Mouse (Mus musculus): Measurements from ENCODE around the gene Ahnak. TPM values are rescaled to one million over a fixed set of nuclear protein-coding genes. Genes with fewer than 3 reads are reported as not detected.

Gene Ahnak
- total and polyA plus RNA-seq, 2 experiments = 1.2 to 10.9 TPM

DNA sequence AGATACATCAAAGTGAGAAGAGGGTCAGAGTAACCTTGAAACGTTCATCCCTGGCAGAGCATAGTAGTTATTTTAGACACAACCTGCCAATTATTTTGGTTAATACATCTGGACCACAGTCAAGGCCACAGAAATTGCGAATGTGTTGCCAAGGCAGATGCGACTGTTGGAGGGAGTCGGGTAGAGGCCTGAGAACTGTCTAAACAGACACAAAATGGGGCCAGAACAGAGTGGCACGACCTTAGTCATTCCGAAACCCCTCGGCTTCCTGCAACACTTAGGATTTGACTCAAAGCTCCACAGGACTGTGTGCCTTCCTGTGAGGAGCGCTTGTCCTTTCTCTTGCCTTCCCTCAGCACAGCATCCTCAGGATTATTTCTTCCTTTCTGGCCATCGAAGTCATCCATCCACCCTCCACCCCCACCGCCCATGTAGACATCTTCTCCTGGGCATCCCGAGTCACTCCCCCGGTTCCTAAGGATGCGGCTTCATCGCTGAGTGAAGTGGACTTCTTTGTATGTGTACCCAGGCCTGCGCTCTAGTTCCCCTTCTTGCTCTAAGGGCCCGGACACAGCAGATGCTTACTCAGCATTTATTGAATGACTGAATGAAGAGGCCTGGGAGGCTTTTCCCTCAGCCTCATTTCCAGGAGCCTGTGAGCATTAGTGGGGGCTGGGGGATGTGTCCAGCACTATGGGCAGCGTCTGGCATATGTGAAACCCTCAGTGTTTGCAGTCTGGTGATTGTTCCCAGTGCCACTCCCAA, 111.4 kb downstream of the Ahnak start:
- Histone ChIP-seq H3K9ac (ENCODE audit: low read depth, low read length) (no peak overlapping the region), H3K27ac (replicated peaks; ENCODE audit: insufficient read depth, low read depth, low read length) (no peak overlapping the region), H3K36me3 (ENCODE audit: control insufficient read depth, insufficient read depth, low read length) (no peaks in the 10 kb centered on the region), H3K79me2 (ENCODE audit: control insufficient read depth, insufficient read depth, low read length) (no peaks in the 10 kb centered on the region), H3K27me3 (ENCODE audit: control insufficient read depth, insufficient read depth, low read length) (no peaks in the 10 kb centered on the region), H3K4me3 (ENCODE audit: insufficient read depth, low read depth, low read length) (no peak overlapping the region), H3K4me1 (ENCODE audit: control insufficient read depth, insufficient read depth, low read length) (peaks cover 4% of the 10 kb centered on the region; the same call in 1 of the 2 replicates)
- WGBS = 69% methylated on average over 17 of the region's 17 CpGs
- TF ChIP-seq POLR2A (IDR thresholded peaks at IDR 0.05; ENCODE audit: extremely low read depth, insufficient read depth, low read length) = no peak
- TF ChIP-seq CTCF (IDR thresholded peaks at IDR 0.05; ENCODE audit: low read depth, low read length) = no peak
- DNase-seq (ENCODE audit: extremely low read depth, low read depth, low spot score) = peak; percentile 69

DNA sequence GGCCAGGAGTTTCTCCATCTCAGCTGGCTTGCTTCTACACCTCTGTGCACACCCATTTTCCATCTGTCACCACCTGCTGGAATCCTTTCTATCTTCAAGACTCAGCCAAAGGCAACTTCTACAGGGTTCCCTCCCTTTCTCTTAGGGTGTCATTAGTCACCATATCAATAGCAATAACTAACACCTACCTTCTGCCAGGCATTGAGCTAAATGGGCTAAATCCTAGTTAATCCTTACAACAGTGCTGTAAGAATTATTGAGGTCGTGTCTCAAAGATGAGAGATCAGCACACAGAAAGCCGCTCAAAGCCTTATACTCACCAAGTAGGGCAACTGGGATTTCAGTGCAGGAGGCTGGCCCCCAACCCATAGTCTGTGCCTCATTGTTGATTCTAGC, 112.0 kb downstream of the Ahnak start:
- H3K27ac ChIP-seq (replicated peaks; ENCODE audit: insufficient read depth, low read depth, low read length) = no peak overlapping the region
- no peak overlapping the region for H3K4me3 ChIP-seq (ENCODE audit: insufficient read depth, low read depth, low read length)
- H3K27me3 ChIP-seq (ENCODE audit: control insufficient read depth, insufficient read depth, low read length) = no peaks in the 10 kb centered on the region
- DNase-seq (ENCODE audit: extremely low read depth, low read depth, low spot score) = no peak
- WGBS = 90% methylated on average over 2 of the region's 2 CpGs
- peaks cover 4% of the 10 kb centered on the region; the same call in 1 of the 2 replicates for H3K4me1 ChIP-seq (ENCODE audit: control insufficient read depth, insufficient read depth, low read length)
- TF ChIP-seq POLR2A (IDR thresholded peaks at IDR 0.05; ENCODE audit: extremely low read depth, insufficient read depth, low read length) = no peak
- no peaks in the 10 kb centered on the region for H3K36me3 ChIP-seq (ENCODE audit: control insufficient read depth, insufficient read depth, low read length)
- H3K9ac ChIP-seq (ENCODE audit: low read depth, low read length) = no peak overlapping the region
- no peaks in the 10 kb centered on the region for H3K79me2 ChIP-seq (ENCODE audit: control insufficient read depth, insufficient read depth, low read length)

DNA sequence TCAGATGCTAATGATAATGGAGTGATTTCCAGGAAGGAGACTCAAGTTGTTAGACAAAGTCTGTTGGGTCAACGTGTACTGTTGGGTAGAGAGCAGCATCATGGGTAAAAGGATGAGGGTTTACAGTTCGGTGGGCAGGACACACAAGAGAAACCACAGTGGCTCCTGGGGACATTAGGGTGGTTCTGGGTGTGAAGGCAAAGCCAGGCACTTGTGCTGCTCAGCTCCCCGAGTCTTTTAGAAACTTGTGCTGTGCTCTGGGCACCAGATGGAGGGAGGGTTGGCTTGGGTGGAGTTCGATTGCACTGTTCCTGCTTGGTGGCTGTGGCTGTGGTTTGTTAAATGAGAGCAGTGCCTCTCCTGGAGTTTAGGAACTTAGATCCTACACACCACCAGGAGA, 114.9 kb downstream of the Ahnak start:
- Histone ChIP-seq H3K27ac (replicated peaks; ENCODE audit: insufficient read depth, low read depth, low read length) (no peak overlapping the region), H3K9ac (ENCODE audit: low read depth, low read length) (no peak overlapping the region), H3K36me3 (ENCODE audit: control insufficient read depth, insufficient read depth, low read length) (no peaks in the 10 kb centered on the region), H3K79me2 (ENCODE audit: control insufficient read depth, insufficient read depth, low read length) (no peaks in the 10 kb centered on the region), H3K4me3 (ENCODE audit: insufficient read depth, low read depth, low read length) (no peak overlapping the region), H3K27me3 (ENCODE audit: control insufficient read depth, insufficient read depth, low read length) (no peaks in the 10 kb centered on the region), H3K4me1 (ENCODE audit: control insufficient read depth, insufficient read depth, low read length) (peaks cover 5% of the 10 kb centered on the region; the same call in 1 of the 2 replicates)
- DNase-seq (ENCODE audit: extremely low read depth, low read depth, low spot score) = no peak
- 80% methylated on average over 4 of the region's 4 CpGs for WGBS
- TF ChIP-seq CTCF (IDR thresholded peaks at IDR 0.05; ENCODE audit: low read depth, low read length) (no peak), POLR2A (IDR thresholded peaks at IDR 0.05; ENCODE audit: extremely low read depth, insufficient read depth, low read length) (no peak)

DNA sequence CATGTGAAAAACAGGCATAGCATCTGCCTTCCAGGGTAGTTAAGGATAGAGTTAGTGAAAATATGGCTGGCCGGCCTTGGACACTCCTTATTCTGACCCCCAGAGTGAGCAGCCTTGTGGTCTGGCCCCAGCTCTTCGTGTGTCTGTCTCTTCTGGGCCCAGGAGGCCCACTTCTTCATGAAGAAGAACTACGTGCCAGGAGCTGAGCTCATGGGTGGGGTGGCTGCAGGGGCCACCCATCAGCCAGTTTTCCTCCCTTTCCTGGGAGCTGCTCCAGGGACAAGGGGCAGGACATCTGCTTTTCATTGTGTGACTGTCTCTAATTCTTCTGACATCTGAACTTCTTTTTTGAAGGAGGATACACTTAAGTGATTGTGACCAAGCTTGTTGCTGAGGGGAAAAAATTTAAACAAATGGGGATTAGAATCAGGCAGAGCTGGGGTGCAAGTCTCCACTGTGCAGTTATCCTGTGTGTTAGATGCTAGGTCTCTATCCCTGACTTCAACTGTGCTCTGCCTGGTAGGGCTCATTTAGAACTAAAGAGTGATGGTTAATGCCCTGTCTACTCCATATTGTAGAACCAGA, 116.1 kb downstream of the Ahnak start:
- WGBS = 88% methylated on average over 3 of the region's 3 CpGs
- H3K27ac ChIP-seq (replicated peaks; ENCODE audit: insufficient read depth, low read depth, low read length) = no peak overlapping the region

DNA sequence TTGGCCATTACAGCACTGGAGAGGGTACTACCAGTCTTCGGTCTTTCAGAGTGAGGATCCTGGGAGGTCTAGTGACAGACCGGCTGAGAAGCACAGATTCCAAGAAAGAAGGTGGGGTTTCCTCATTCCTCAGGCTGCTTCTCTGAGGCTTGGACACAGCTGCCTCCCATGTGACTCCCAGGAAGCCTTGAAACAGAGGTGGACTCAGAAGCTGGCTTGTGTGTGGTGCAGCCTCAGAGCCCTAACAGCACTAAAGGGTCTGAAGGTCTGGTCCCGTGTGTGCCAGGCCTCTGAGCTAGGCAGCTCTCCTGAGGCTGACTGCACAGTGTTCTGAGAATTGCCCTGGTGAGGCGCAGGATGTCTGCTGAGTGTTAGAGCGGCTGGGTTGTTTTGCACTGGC, 117.0 kb downstream of the Ahnak start:
- no peak for DNase-seq (ENCODE audit: extremely low read depth, low read depth, low spot score)
- WGBS = 88% methylated on average over 5 of the region's 5 CpGs
- TF ChIP-seq POLR2A (IDR thresholded peaks at IDR 0.05; ENCODE audit: extremely low read depth, insufficient read depth, low read length) = no peak
- no peak for TF ChIP-seq CTCF (IDR thresholded peaks at IDR 0.05; ENCODE audit: low read depth, low read length)
- Histone ChIP-seq H3K4me1 (ENCODE audit: control insufficient read depth, insufficient read depth, low read length) (peaks cover 5% of the 10 kb centered on the region; the same call in 1 of the 2 replicates), H3K4me3 (ENCODE audit: insufficient read depth, low read depth, low read length) (no peak overlapping the region), H3K79me2 (ENCODE audit: control insufficient read depth, insufficient read depth, low read length) (no peaks in the 10 kb centered on the region), H3K27ac (replicated peaks; ENCODE audit: insufficient read depth, low read depth, low read length) (no peak overlapping the region), H3K36me3 (ENCODE audit: control insufficient read depth, insufficient read depth, low read length) (no peaks in the 10 kb centered on the region), H3K27me3 (ENCODE audit: control insufficient read depth, insufficient read depth, low read length) (no peaks in the 10 kb centered on the region), H3K9ac (ENCODE audit: low read depth, low read length) (no peak overlapping the region)

More for the DNA sequence above, 116.1 kb downstream of the Ahnak start:
- no peaks in the 10 kb centered on the region for H3K36me3 ChIP-seq (ENCODE audit: control insufficient read depth, insufficient read depth, low read length)
- no peak for TF ChIP-seq POLR2A (IDR thresholded peaks at IDR 0.05; ENCODE audit: extremely low read depth, insufficient read depth, low read length)
- no peak for TF ChIP-seq CTCF (IDR thresholded peaks at IDR 0.05; ENCODE audit: low read depth, low read length)
- DNase-seq (ENCODE audit: extremely low read depth, low read depth, low spot score) = no peak
- no peaks in the 10 kb centered on the region for H3K27me3 ChIP-seq (ENCODE audit: control insufficient read depth, insufficient read depth, low read length)
- H3K79me2 ChIP-seq (ENCODE audit: control insufficient read depth, insufficient read depth, low read length) = no peaks in the 10 kb centered on the region
- no peak overlapping the region for H3K9ac ChIP-seq (ENCODE audit: low read depth, low read length)
- H3K4me1 ChIP-seq (ENCODE audit: control insufficient read depth, insufficient read depth, low read length) = peaks cover 5% of the 10 kb centered on the region; the same call in 1 of the 2 replicates
- H3K4me3 ChIP-seq (ENCODE audit: insufficient read depth, low read depth, low read length) = no peak overlapping the region
